Mouse (Mus musculus): ENCODE measurements around the gene Prps1l1. TPM values are rescaled to one million over a fixed set of nuclear protein-coding genes. Genes with fewer than 3 reads are reported as not detected.

Prps1l1 gene
- polyA plus RNA-seq, 1 experiment from 2014 or later, result not detected

Other genes with a start within 250 kb of the Prps1l1 start
- gene Hdac9, start 67.7 kb upstream of the Prps1l1 start, polyA plus RNA-seq (2016; fragmentation: Nextera tagmentation; extraction: Ambion mirVana), result 9.3 and 11.5 TPM in 2 replicates
- gene Snx13, start 62.4 kb downstream of the Prps1l1 start, polyA plus RNA-seq (2016; fragmentation: Nextera tagmentation; extraction: Ambion mirVana), result 22.5 and 24.4 TPM in 2 replicates

All from forebrain, embryonic 12.5 days (tissue).